Mouse (Mus musculus) liver, embryonic 16.5 days (tissue): ENCODE measurements at regions not wholly inside any gene's neighbourhood (a gene's known extent, or its start where the extent isn't known, plus 50 kb on each side); places are given as distances from the start of the nearest gene placed in this dataset.

Experiments
- ATAC-seq: fragments of 200-750 bp; cut with Nextera tagmentation; 2 replicates; pipeline ENCODE4 v1.8.0; 2017; ENCODE audit warnings: low read depth, mild to moderate bottlenecking, moderate number of reproducible peaks, moderate library complexity
- H3K27ac ChIP-seq: fragments of 300-500 bp; sonication (generic); 2 replicates; pipeline ENCODE4 v1.5.1; 2014; ENCODE audit warnings: mild to moderate bottlenecking, low read length
- H3K27me3 ChIP-seq: fragments of 300-500 bp; sonication (generic); 2 replicates; pipeline ENCODE4 v1.6.1; 2014; ENCODE audit warnings: low read depth, low read length, mixed read lengths; ENCODE audit not compliant: control insufficient read depth, insufficient read depth
- H3K36me3 ChIP-seq: fragments of 300-500 bp; sonication (generic); 2 replicates; pipeline ENCODE4 v1.6.1; 2014; ENCODE audit warnings: mild to moderate bottlenecking; ENCODE audit not compliant: control insufficient read depth, insufficient read depth
- H3K4me1 ChIP-seq: fragments of 300-500 bp; sonication (generic); 2 replicates; pipeline ENCODE4 v1.6.1; 2014; ENCODE audit warnings: low read depth, low read length, mixed read lengths; ENCODE audit not compliant: control insufficient read depth
- H3K4me2 ChIP-seq: fragments of 300-500 bp; sonication (generic); 2 replicates; pipeline ENCODE4 v1.6.1; 2014; ENCODE audit warnings: low read depth, low read length, mixed read lengths
- H3K4me3 ChIP-seq: fragments of 300-500 bp; sonication (generic); 2 replicates; pipeline ENCODE4 v1.5.1; 2014; ENCODE audit warnings: low read depth, mild to moderate bottlenecking, low read length
- H3K9ac ChIP-seq: fragments of 300-500 bp; sonication (generic); 2 replicates; pipeline ENCODE4 v1.6.1; 2014; ENCODE audit warnings: low read depth, low read length
- H3K9me3 ChIP-seq: fragments of 300-500 bp; sonication (generic); replicated peaks from 2 replicates; pipeline ENCODE4 v1.6.1; 2016; ENCODE audit warnings: low read length; ENCODE audit not compliant: control insufficient read depth
- WGBS: fragments of 180-500 bp; shearing (Covaris S2); extraction: QIAGEN DNeasy Blood & Tissue Kit; methylation state at CpG from one replicate; pipeline ENCODE4 v1.1.7; 2014; ENCODE audit not compliant: insufficient replicate concordance; 5-methylcytosine and 5-hydroxymethylcytosine counted together

GRCm38 (mm10) chr6:91589181-91589580 lies 73.5 kb downstream of the Lsm3 start:
- H3K4me3 ChIP-seq, result no peak overlapping the region
- H3K27ac ChIP-seq, result no peak overlapping the region
- no peak for ATAC-seq
- no peak overlapping the region for H3K9ac ChIP-seq
- H3K9me3 ChIP-seq, result no peaks in the 10 kb centered on the region
- no peak overlapping the region for H3K4me2 ChIP-seq
- 60% methylated on average over 4 of the region's 4 CpGs for WGBS
- no peaks in the 10 kb centered on the region for H3K27me3 ChIP-seq
- H3K36me3 ChIP-seq, result no peaks in the 10 kb centered on the region
- H3K4me1 ChIP-seq, result no peaks in the 10 kb centered on the region

DNA sequence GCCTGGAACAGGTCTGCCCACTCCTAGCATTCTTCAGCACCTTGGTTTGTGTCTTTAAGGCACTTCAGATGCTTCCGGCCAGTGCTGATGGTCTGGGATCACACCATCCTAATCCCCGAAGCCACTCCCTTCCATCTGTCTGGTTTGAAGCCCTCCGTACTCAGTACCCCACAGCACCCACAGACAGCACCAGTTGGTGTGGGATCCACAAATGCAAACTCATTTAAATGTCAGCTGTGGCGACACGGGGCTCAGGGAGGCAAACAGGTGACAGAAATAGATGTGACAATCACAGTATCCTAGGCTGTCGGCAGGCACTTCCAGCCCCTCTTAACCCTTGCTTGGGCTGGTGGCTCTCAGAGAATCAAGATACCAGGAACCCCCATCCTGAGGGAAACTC lies 74.7 kb downstream of the Lsm3 start:
- ATAC-seq, result no peak
- H3K27me3 ChIP-seq, result no peaks in the 10 kb centered on the region
- no peak overlapping the region for H3K9ac ChIP-seq
- H3K27ac ChIP-seq, result no peak overlapping the region
- WGBS, result 34% methylated on average over 6 of the region's 6 CpGs
- no peak overlapping the region for H3K4me2 ChIP-seq
- H3K9me3 ChIP-seq, result no peaks in the 10 kb centered on the region
- no peaks in the 10 kb centered on the region for H3K4me1 ChIP-seq
- no peak overlapping the region for H3K4me3 ChIP-seq
- H3K36me3 ChIP-seq, result no peaks in the 10 kb centered on the region

GRCm38 (mm10) chr6:91590806-91591571 lies 75.3 kb downstream of the Lsm3 start:
- WGBS, result 49% methylated on average over 8 of the region's 8 CpGs
- no peak overlapping the region for H3K4me3 ChIP-seq
- H3K36me3 ChIP-seq, result no peaks in the 10 kb centered on the region
- no peak for ATAC-seq
- H3K9me3 ChIP-seq, result no peaks in the 10 kb centered on the region
- H3K27ac ChIP-seq, result no peak overlapping the region
- no peaks in the 10 kb centered on the region for H3K4me1 ChIP-seq
- no peaks in the 10 kb centered on the region for H3K27me3 ChIP-seq
- H3K4me2 ChIP-seq, result no peak overlapping the region
- no peak overlapping the region for H3K9ac ChIP-seq

DNA sequence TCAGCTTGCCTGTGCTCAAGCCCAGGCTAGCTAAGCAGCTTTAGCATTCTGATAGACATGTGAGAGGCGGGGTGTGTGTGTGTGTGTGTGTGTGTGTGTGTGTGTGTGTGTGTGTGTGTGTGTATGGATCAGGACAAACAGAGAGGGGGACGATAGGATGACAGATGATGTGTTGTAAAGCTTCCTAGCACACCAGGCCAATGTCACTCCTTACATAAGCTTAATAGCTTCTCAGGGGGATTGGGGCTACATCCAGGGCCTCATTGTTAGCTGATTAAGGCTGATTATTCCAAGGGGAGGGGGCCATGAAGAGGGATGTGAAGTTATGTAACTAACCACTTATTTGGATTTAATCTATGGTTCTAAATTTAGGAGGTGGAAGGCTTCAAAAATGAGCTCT lies 76.9 kb downstream of the Lsm3 start:
- Histone ChIP-seq H3K9me3 (no peaks in the 10 kb centered on the region), H3K4me3 (no peak overlapping the region), H3K27ac (no peak overlapping the region), H3K4me1 (no peaks in the 10 kb centered on the region), H3K27me3 (no peaks in the 10 kb centered on the region), H3K36me3 (no peaks in the 10 kb centered on the region), H3K9ac (no peak overlapping the region), H3K4me2 (no peak overlapping the region)
- 43% methylated on average over 2 of the region's 2 CpGs for WGBS
- no peak for ATAC-seq

- Histone ChIP-seq H3K4me1 (no peaks in the 10 kb centered on the region), H3K4me2 (no peak overlapping the region), H3K36me3 (no peaks in the 10 kb centered on the region), H3K4me3 (no peak overlapping the region), H3K9me3 (no peaks in the 10 kb centered on the region), H3K9ac (no peak overlapping the region), H3K27ac (no peak overlapping the region), H3K27me3 (no peaks in the 10 kb centered on the region)
- 47% methylated on average over 10 of the region's 10 CpGs for WGBS
- no peak for ATAC-seq
These were observed 83.2 kb downstream of the Lsm3 start for GRCm38 (mm10) chr6:91598942-91599341.

- no peak overlapping the region for H3K27ac ChIP-seq
- no peaks in the 10 kb centered on the region for H3K27me3 ChIP-seq
- no peak overlapping the region for H3K4me3 ChIP-seq
- H3K36me3 ChIP-seq, result no peaks in the 10 kb centered on the region
- no peaks in the 10 kb centered on the region for H3K4me1 ChIP-seq
- no peak for ATAC-seq
- H3K4me2 ChIP-seq, result no peak overlapping the region
- H3K9ac ChIP-seq, result no peak overlapping the region
- whole genome bisulfite sequencing, result 52% methylated on average over 3 of the region's 3 CpGs
- H3K9me3 ChIP-seq, result no peaks in the 10 kb centered on the region
These were observed 83.7 kb upstream of the Slc6a6 start for GRCm38 (mm10) chr6:91600116-91600515.

DNA sequence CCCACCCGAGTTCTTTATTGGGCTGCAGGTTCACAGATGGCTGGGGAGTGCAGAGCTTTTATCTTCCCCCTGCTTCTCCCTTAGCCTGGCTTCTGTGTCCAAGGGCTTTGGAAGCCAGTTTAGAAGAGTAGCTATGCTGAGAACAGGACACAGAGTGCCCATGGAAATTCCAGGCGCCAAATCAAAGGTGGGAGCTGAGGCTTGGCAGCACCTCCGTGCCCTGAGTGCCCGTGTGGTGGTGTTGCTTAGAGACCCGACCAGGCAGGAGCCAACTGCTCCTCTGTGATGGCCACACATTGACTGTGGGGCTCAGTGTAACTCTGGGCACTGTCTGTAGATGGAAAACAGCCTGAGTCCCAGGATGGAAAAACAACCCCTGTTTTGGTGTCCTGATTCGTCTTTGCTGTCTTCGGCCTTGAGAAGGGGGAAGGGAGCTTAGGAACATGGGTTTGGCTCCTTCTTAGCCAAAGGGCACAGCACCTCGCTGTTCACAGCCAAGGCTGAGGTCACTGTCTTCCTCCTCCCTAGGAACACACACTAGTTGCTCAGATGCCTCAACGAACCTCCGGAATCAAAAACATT lies 77.1 kb upstream of the Slc6a6 start:
- no peaks in the 10 kb centered on the region for H3K9me3 ChIP-seq
- no peak overlapping the region for H3K4me2 ChIP-seq
- H3K27me3 ChIP-seq, result no peaks in the 10 kb centered on the region
- no peaks in the 10 kb centered on the region for H3K4me1 ChIP-seq
- no peak overlapping the region for H3K4me3 ChIP-seq
- H3K36me3 ChIP-seq, result no peaks in the 10 kb centered on the region
- no peak overlapping the region for H3K27ac ChIP-seq
- ATAC-seq, result no peak
- no peak overlapping the region for H3K9ac ChIP-seq
- whole genome bisulfite sequencing, result 67% methylated on average over 10 of the region's 10 CpGs

DNA sequence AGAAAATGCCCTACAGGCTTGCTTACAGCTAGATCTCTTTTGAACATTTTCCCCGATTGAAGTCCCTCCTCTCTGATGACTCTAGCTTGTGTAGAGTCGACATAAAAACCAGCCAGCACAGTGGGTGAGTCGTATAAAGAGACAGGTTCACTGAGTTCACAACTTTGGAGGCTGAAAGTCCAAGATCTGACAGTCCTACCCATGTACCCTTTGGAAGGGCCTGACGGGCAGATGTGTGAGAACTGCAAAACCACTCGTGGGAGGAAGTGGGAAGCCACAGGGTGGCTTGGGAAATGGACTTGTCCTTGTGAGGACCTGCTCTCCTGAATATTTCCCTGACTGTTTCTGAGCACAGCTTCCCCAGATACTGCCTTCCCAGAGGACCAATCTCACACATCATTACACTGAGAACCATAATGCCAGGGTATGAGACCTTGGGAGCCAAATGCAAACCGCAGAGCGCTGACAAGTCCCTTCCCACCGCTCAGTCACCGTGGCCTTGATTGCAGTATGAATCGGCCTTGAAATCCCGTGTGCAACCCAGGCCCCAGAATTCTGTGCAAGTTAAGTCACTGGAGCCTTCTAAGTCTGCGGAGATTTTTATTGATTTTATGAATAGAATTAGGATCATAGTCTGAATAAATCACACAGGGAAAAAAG lies 76.1 kb upstream of the Slc6a6 start:
- Histone ChIP-seq H3K4me3 (no peak overlapping the region), H3K27ac (no peak overlapping the region), H3K4me1 (no peaks in the 10 kb centered on the region), H3K27me3 (no peaks in the 10 kb centered on the region), H3K4me2 (no peak overlapping the region), H3K36me3 (no peaks in the 10 kb centered on the region), H3K9me3 (no peaks in the 10 kb centered on the region), H3K9ac (no peak overlapping the region)
- WGBS, result 51% methylated on average over 12 of the region's 12 CpGs
- no peak for ATAC-seq

GRCm38 (mm10) chr6:91609671-91610070 lies 74.2 kb upstream of the Slc6a6 start:
- Histone ChIP-seq H3K4me2 (no peak overlapping the region), H3K4me3 (no peak overlapping the region), H3K27me3 (no peaks in the 10 kb centered on the region), H3K36me3 (no peaks in the 10 kb centered on the region), H3K4me1 (peaks cover under 1% of the 10 kb centered on the region; the same call in 1 of the 2 replicates), H3K9me3 (no peaks in the 10 kb centered on the region), H3K27ac (no peak overlapping the region), H3K9ac (no peak overlapping the region)
- WGBS, result 36% methylated on average over 2 of the region's 2 CpGs
- ATAC-seq, result no peak
